Mouse (Mus musculus): ENCODE results near the gene Vps41. TPM values are rescaled to one million over a fixed set of nuclear protein-coding genes. Genes with fewer than 3 reads are reported as not detected.

Gene Vps41
- polyA plus RNA-seq, 1 experiment, result 10.3 TPM

GRCm38 (mm10) chr13:18842556-18842955 lies 125.5 kb downstream of the Vps41 start:
- Histone ChIP-seq H3K27me3 (ENCODE audit: control insufficient read depth, insufficient read depth, low read length) (no peaks in the 10 kb centered on the region), H3K4me3 (ENCODE audit: low read depth, low read length) (no peak overlapping the region), H3K36me3 (ENCODE audit: control insufficient read depth, insufficient read depth, low read length) (peaks cover 19% of the 10 kb centered on the region), H3K27ac (ENCODE audit: insufficient read depth, low read depth, low read length) (no peak overlapping the region), H3K4me1 (ENCODE audit: control insufficient read depth, insufficient read depth, insufficient read length, low read length) (no peaks in the 10 kb centered on the region)
- 88% methylated on average over 4 of the region's 4 CpGs for WGBS
- TF ChIP-seq CTCF (IDR thresholded peaks at IDR 0.05; ENCODE audit: extremely low read depth, insufficient read length, insufficient replicate concordance, low read depth, low read length), result no peak
- TF ChIP-seq POLR2A (IDR thresholded peaks at IDR 0.05; ENCODE audit: low read depth, low read length), result no peak

GRCm38 (mm10) chr13:18843546-18843945 lies 126.5 kb downstream of the Vps41 start:
- H3K4me3 ChIP-seq (ENCODE audit: low read depth, low read length), result no peak overlapping the region
- no peak overlapping the region for H3K27ac ChIP-seq (ENCODE audit: insufficient read depth, low read depth, low read length)
- 90% methylated on average over 1 of the region's 1 CpGs for WGBS
- no peaks in the 10 kb centered on the region for H3K4me1 ChIP-seq (ENCODE audit: control insufficient read depth, insufficient read depth, insufficient read length, low read length)
- TF ChIP-seq CTCF (IDR thresholded peaks at IDR 0.05; ENCODE audit: extremely low read depth, insufficient read length, insufficient replicate concordance, low read depth, low read length), result no peak
- TF ChIP-seq POLR2A (IDR thresholded peaks at IDR 0.05; ENCODE audit: low read depth, low read length), result no peak
- H3K27me3 ChIP-seq (ENCODE audit: control insufficient read depth, insufficient read depth, low read length), result no peaks in the 10 kb centered on the region
- H3K36me3 ChIP-seq (ENCODE audit: control insufficient read depth, insufficient read depth, low read length), result peaks cover 19% of the 10 kb centered on the region

GRCm38 (mm10) chr13:18847386-18847785 lies 130.3 kb downstream of the Vps41 start:
- no peaks in the 10 kb centered on the region for H3K4me1 ChIP-seq (ENCODE audit: control insufficient read depth, insufficient read depth, insufficient read length, low read length)
- WGBS, result 81% methylated on average over 3 of the region's 3 CpGs

GRCm38 (mm10) chr13:18849563-18849962 lies 132.5 kb downstream of the Vps41 start:
- no peak for TF ChIP-seq CTCF (IDR thresholded peaks at IDR 0.05; ENCODE audit: extremely low read depth, insufficient read length, insufficient replicate concordance, low read depth, low read length)
- TF ChIP-seq POLR2A (IDR thresholded peaks at IDR 0.05; ENCODE audit: low read depth, low read length), result no peak
- Histone ChIP-seq H3K4me3 (ENCODE audit: low read depth, low read length) (no peak overlapping the region), H3K27me3 (ENCODE audit: control insufficient read depth, insufficient read depth, low read length) (no peaks in the 10 kb centered on the region), H3K27ac (ENCODE audit: insufficient read depth, low read depth, low read length) (no peak overlapping the region), H3K4me1 (ENCODE audit: control insufficient read depth, insufficient read depth, insufficient read length, low read length) (no peaks in the 10 kb centered on the region), H3K36me3 (ENCODE audit: control insufficient read depth, insufficient read depth, low read length) (peaks cover 25% of the 10 kb centered on the region)

More at GRCm38 (mm10) chr13:18847386-18847785, 130.3 kb downstream of the Vps41 start:
- Histone ChIP-seq H3K4me3 (ENCODE audit: low read depth, low read length) (no peak overlapping the region), H3K36me3 (ENCODE audit: control insufficient read depth, insufficient read depth, low read length) (peaks cover 19% of the 10 kb centered on the region), H3K27ac (ENCODE audit: insufficient read depth, low read depth, low read length) (no peak overlapping the region), H3K27me3 (ENCODE audit: control insufficient read depth, insufficient read depth, low read length) (no peaks in the 10 kb centered on the region)
- TF ChIP-seq POLR2A (IDR thresholded peaks at IDR 0.05; ENCODE audit: low read depth, low read length), result no peak
- TF ChIP-seq CTCF (IDR thresholded peaks at IDR 0.05; ENCODE audit: extremely low read depth, insufficient read length, insufficient replicate concordance, low read depth, low read length), result no peak

- WGBS, result 79% methylated on average over 4 of the region's 4 CpGs
Measured at GRCm38 (mm10) chr13:18851182-18851581, 134.1 kb downstream of the Vps41 start.

GRCm38 (mm10) chr13:18852718-18853117 lies 135.6 kb downstream of the Vps41 start:
- no peak overlapping the region for H3K4me3 ChIP-seq (ENCODE audit: low read depth, low read length)
- no peaks in the 10 kb centered on the region for H3K27me3 ChIP-seq (ENCODE audit: control insufficient read depth, insufficient read depth, low read length)
- no peak overlapping the region for H3K27ac ChIP-seq (ENCODE audit: insufficient read depth, low read depth, low read length)
- TF ChIP-seq CTCF (IDR thresholded peaks at IDR 0.05; ENCODE audit: extremely low read depth, insufficient read length, insufficient replicate concordance, low read depth, low read length) (no peak), POLR2A (IDR thresholded peaks at IDR 0.05; ENCODE audit: low read depth, low read length) (no peak)
- H3K36me3 ChIP-seq (ENCODE audit: control insufficient read depth, insufficient read depth, low read length), result peaks cover 24% of the 10 kb centered on the region
- H3K4me1 ChIP-seq (ENCODE audit: control insufficient read depth, insufficient read depth, insufficient read length, low read length), result no peaks in the 10 kb centered on the region
- 39% methylated on average over 8 of the region's 8 CpGs for WGBS

More at GRCm38 (mm10) chr13:18851182-18851581, 134.1 kb downstream of the Vps41 start:
- TF ChIP-seq CTCF (IDR thresholded peaks at IDR 0.05; ENCODE audit: extremely low read depth, insufficient read length, insufficient replicate concordance, low read depth, low read length) (no peak), POLR2A (IDR thresholded peaks at IDR 0.05; ENCODE audit: low read depth, low read length) (no peak)
- H3K4me3 ChIP-seq (ENCODE audit: low read depth, low read length), result no peak overlapping the region
- peaks cover 25% of the 10 kb centered on the region for H3K36me3 ChIP-seq (ENCODE audit: control insufficient read depth, insufficient read depth, low read length)
- no peak overlapping the region for H3K27ac ChIP-seq (ENCODE audit: insufficient read depth, low read depth, low read length)
- H3K27me3 ChIP-seq (ENCODE audit: control insufficient read depth, insufficient read depth, low read length), result no peaks in the 10 kb centered on the region
- no peaks in the 10 kb centered on the region for H3K4me1 ChIP-seq (ENCODE audit: control insufficient read depth, insufficient read depth, insufficient read length, low read length)

GRCm38 (mm10) chr13:18856026-18856802 lies 139.1 kb downstream of the Vps41 start:
- peaks cover 20% of the 10 kb centered on the region for H3K36me3 ChIP-seq (ENCODE audit: control insufficient read depth, insufficient read depth, low read length)
- H3K27me3 ChIP-seq (ENCODE audit: control insufficient read depth, insufficient read depth, low read length), result no peaks in the 10 kb centered on the region
- H3K4me1 ChIP-seq (ENCODE audit: control insufficient read depth, insufficient read depth, insufficient read length, low read length), result no peaks in the 10 kb centered on the region
- no peak overlapping the region for H3K4me3 ChIP-seq (ENCODE audit: low read depth, low read length)
- no peak overlapping the region for H3K27ac ChIP-seq (ENCODE audit: insufficient read depth, low read depth, low read length)
- TF ChIP-seq CTCF (IDR thresholded peaks at IDR 0.05; ENCODE audit: extremely low read depth, insufficient read length, insufficient replicate concordance, low read depth, low read length) (no peak), POLR2A (IDR thresholded peaks at IDR 0.05; ENCODE audit: low read depth, low read length) (no peak)
- WGBS, result 80% methylated on average over 8 of the region's 8 CpGs

Measured in small intestine, adult 2 months (tissue).